19 mouse cellular contexts compared by ENCODE assay signal in genomic region chr11:20589393-20589792, GRCm38 (mm10). TPM values are rescaled to one million over a fixed set of nuclear protein-coding genes. Genes with fewer than 3 reads are reported as not detected.
A peak's percentile ranks its signal among the peaks of the same experiment; 100 is the strongest.
DNase-seq lines count a peak whose midpoint lies in the region; ATAC-seq and TF ChIP-seq lines count a peak whose summit lies in the region.
"Had no signal": no experiment of that assay in that cellular context is flagged by ENCODE, and none has a peak within 500 bp of the region (broad histone marks: within the 10 kb centered on the region; RNA-seq: fewer than 3 reads in every experiment).

No protein-coding gene starts in this region.

- no peak for TF ChIP-seq EP300 in heart, postnatal 0 days (IDR thresholded peaks at IDR 0.05; ENCODE audit: low read depth)
- TF ChIP-seq EP300 in lung, postnatal 0 days (IDR thresholded peaks at IDR 0.05), result no peak; the same call in 1 of the 2 replicates

- no peak for TF ChIP-seq CTCF in heart, postnatal 0 days (IDR thresholded peaks at IDR 0.05; ENCODE audit: low read depth)
- no peak for TF ChIP-seq CTCF in lung, postnatal 0 days (IDR thresholded peaks at IDR 0.05)

- no peaks in the 10 kb centered on the region for H3K9me3 ChIP-seq in heart, embryonic 10.5 days
- no peaks in the 10 kb centered on the region for H3K9me3 ChIP-seq in heart, postnatal 0 days (replicated peaks; ENCODE audit: control insufficient read depth, low read length)
- no peaks in the 10 kb centered on the region for H3K9me3 ChIP-seq in lung, postnatal 0 days (ENCODE audit: low read length)
- H3K9me3 ChIP-seq: embryonic facial prominence, embryonic 12.5 days; G1E; neural tube, embryonic 12.5 days had no signal

- no peaks in the 10 kb centered on the region for H3K27me3 ChIP-seq in heart, embryonic 10.5 days (ENCODE audit: insufficient read depth, poor library complexity, severe bottlenecking)
- no peaks in the 10 kb centered on the region for H3K27me3 ChIP-seq in heart, postnatal 0 days (ENCODE audit: control insufficient read depth, insufficient read depth, low read length)
- no peaks in the 10 kb centered on the region for H3K27me3 ChIP-seq in lung, postnatal 0 days (replicated peaks; ENCODE audit: insufficient read depth, low read length)
- H3K27me3 ChIP-seq: embryonic facial prominence, embryonic 12.5 days; neural tube, embryonic 12.5 days had no signal

- intact Hi-C loops in heart, postnatal 36 days (cut with DNase I), result no loop called here

- DNase-seq in heart, embryonic 10.5 days (ENCODE audit: low spot score), result no peak
- no peak for DNase-seq in heart, postnatal 36 days
- DNase-seq in heart, postnatal 0 days (ENCODE audit: low spot score), result peak; percentile 43
- no peak for DNase-seq in heart, adult 11 months
- DNase-seq in lung, postnatal 0 days (ENCODE audit: low spot score), result peak; percentile 78
- no peak for DNase-seq in lung, postnatal 25 days (ENCODE audit: low spot score)
- DNase-seq in B cell, adult 2 months, result no peak
- DNase-seq: adrenal gland, postnatal 14 days; cerebellum, adult 9-11 months; forebrain, postnatal 0 days; kidney, adult 11 months; kidney, postnatal 14 days; thymus, postnatal 25 days had no signal

- H3K4me3 ChIP-seq in heart, embryonic 10.5 days, result no peak overlapping the region
- H3K4me3 ChIP-seq in heart, postnatal 0 days (ENCODE audit: low read depth, low read length), result no peak overlapping the region
- no peak overlapping the region for H3K4me3 ChIP-seq in lung, postnatal 0 days (ENCODE audit: low read depth, low read length)
- H3K4me3 ChIP-seq: embryonic facial prominence, embryonic 12.5 days; neural tube, embryonic 12.5 days had no signal

- peak overlapping the region; percentile 71 for H3K27ac ChIP-seq in heart, embryonic 10.5 days
- peak overlapping the region; percentile 61 for H3K27ac ChIP-seq in heart, postnatal 0 days (ENCODE audit: low read depth)
- H3K27ac ChIP-seq in lung, postnatal 0 days (ENCODE audit: low read length), result 0 out of 2 replicates have a peak overlapping the region, but pooled peaks have one; percentile 2
- H3K27ac ChIP-seq: embryonic facial prominence, embryonic 12.5 days; neural tube, embryonic 12.5 days had no signal

- H3K36me3 ChIP-seq in heart, embryonic 10.5 days, result no peaks in the 10 kb centered on the region
- no peaks in the 10 kb centered on the region for H3K36me3 ChIP-seq in heart, postnatal 0 days (replicated peaks; ENCODE audit: control insufficient read depth, insufficient read depth, low read length)
- no peaks in the 10 kb centered on the region for H3K36me3 ChIP-seq in lung, postnatal 0 days (ENCODE audit: insufficient read depth, low read length)
- H3K36me3 ChIP-seq: embryonic facial prominence, embryonic 12.5 days; G1E; neural tube, embryonic 12.5 days had no signal

- no peak overlapping the region for H3K4me2 ChIP-seq in heart, postnatal 0 days (ENCODE audit: low read depth, low read length)
- H3K4me2 ChIP-seq in lung, postnatal 0 days (replicated peaks; ENCODE audit: low read depth, low read length), result no peak overlapping the region
- H3K4me2 ChIP-seq: embryonic facial prominence, embryonic 12.5 days; liver, embryonic 11.5 days; midbrain, embryonic 11.5 days; neural tube, embryonic 12.5 days had no signal

- peaks cover 26% of the 10 kb centered on the region for H3K4me1 ChIP-seq in heart, embryonic 10.5 days
- H3K4me1 ChIP-seq in heart, postnatal 0 days (ENCODE audit: control insufficient read depth, insufficient read depth), result peaks cover 19% of the 10 kb centered on the region
- 0 out of 2 replicates have a peak, but pooled peaks cover 2% of the 10 kb centered on the region for H3K4me1 ChIP-seq in lung, postnatal 0 days (ENCODE audit: insufficient read depth, low read depth, low read length)
- H3K4me1 ChIP-seq: neural tube, embryonic 12.5 days had no signal

- 20% methylated on average over 2 of the region's 2 CpGs for WGBS in heart, embryonic 10.5 days
- WGBS in heart, postnatal 0 days, result 5% methylated on average over 2 of the region's 2 CpGs
- WGBS in lung, postnatal 0 days, result 27% methylated on average over 2 of the region's 2 CpGs

- ATAC-seq in heart, postnatal 0 days (ENCODE audit: insufficient read depth, low read depth), result peak; percentile 47
- peak; percentile 80 for ATAC-seq in lung, postnatal 0 days
- no peak for ATAC-seq in megakaryocyte progenitor cell, adult 5-6 weeks (replicated peaks; ENCODE audit: poor library complexity)
- ATAC-seq: forebrain, postnatal 0 days had no signal

- no peak overlapping the region for H3K9ac ChIP-seq in heart, postnatal 0 days (replicated peaks; ENCODE audit: low read depth, low read length)
- H3K9ac ChIP-seq in lung, postnatal 0 days (replicated peaks; ENCODE audit: low read depth), result no peak overlapping the region
- H3K9ac ChIP-seq: embryonic facial prominence, embryonic 12.5 days; forebrain, postnatal 0 days; neural tube, embryonic 12.5 days had no signal

RNA-seq across cellular contexts. Expression of gene Sertad2, which starts 46.3 kb away (rescaled TPM):
- 33.7 and 34.1 TPM in 2 replicates for polyA plus RNA-seq in heart, embryonic 10.5 days (2016; fragmentation: Nextera tagmentation; extraction: Ambion mirVana)
- 10 to 100 TPM; 17.1 to 22.1 TPM for total RNA-seq in heart, postnatal 36 days (2021)
- 27.5 and 33.3 TPM in 2 replicates for total RNA-seq in heart, postnatal 0 days (2014; rRNA removed; ENCODE audit: low replicate concordance)
- 33.5 and 33.8 TPM in 2 replicates for polyA plus RNA-seq in heart, postnatal 0 days (2015; fragmentation: Nextera tagmentation; extraction: Ambion mirVana)
- 43.6 and 44.9 TPM in 2 replicates for polyA plus RNA-seq in lung, postnatal 0 days (2015; fragmentation: Nextera tagmentation; extraction: Ambion mirVana)
- 8.8 and 11.3 TPM in 2 replicates for total RNA-seq in megakaryocyte progenitor cell, adult 5-6 weeks (2015)
- total RNA-seq in megakaryocyte progenitor cell, adult 5-6 weeks (2017), result 6.9 and 9.4 TPM in 2 replicates

Comparison
In these comparisons a context has a peak if more than half of its experiments do, and no peak if none do; other contexts are left out.
1. DNase-seq: peak in heart, postnatal 0 days (single experiment) and lung, postnatal 0 days (single experiment); none in heart, embryonic 10.5 days (single experiment), heart, postnatal 36 days (0 of 2), heart, adult 11 months (single experiment), lung, postnatal 25 days (single experiment) and B cell, adult 2 months (0 of 2).
2. H3K27ac ChIP-seq: peak in every context shown above with its lines; median percentile 71 in heart, embryonic 10.5 days; 61 in heart, postnatal 0 days; 2 in lung, postnatal 0 days.